Mouse (Mus musculus): ENCODE measurements around the gene Pik3r5. TPM values are rescaled to one million over a fixed set of nuclear protein-coding genes. Genes with fewer than 3 reads are reported as not detected.

The Pik3r5 gene
- polyA plus RNA-seq, 1 experiment from 2014 or later = 0.21 TPM

GRCm38 (mm10) chr11:68474600-68474999 is 42.7 kb downstream of the Pik3r5 start:
- H3K36me3 ChIP-seq (ENCODE audit: insufficient read depth, low read length) = no peaks in the 10 kb centered on the region
- no peak overlapping the region for H3K9ac ChIP-seq (ENCODE audit: low read depth, low read length)
- ATAC-seq (replicated peaks; ENCODE audit: low FRiP score, low read depth) = no peak
- no peak overlapping the region for H3K4me3 ChIP-seq (replicated peaks; ENCODE audit: low read depth, low read length)
- no peak overlapping the region for H3K4me2 ChIP-seq (ENCODE audit: low read length)
- 72% methylated on average over 6 of the region's 6 CpGs for WGBS
- DNase-seq (ENCODE audit: low spot score) = no peak
- H3K9me3 ChIP-seq (replicated peaks; ENCODE audit: low read length) = no peaks in the 10 kb centered on the region
- no peaks in the 10 kb centered on the region for H3K4me1 ChIP-seq (replicated peaks; ENCODE audit: insufficient read depth, low read length)
- H3K27me3 ChIP-seq (ENCODE audit: insufficient read depth, low read length) = no peaks in the 10 kb centered on the region
- no peak for TF ChIP-seq CTCF (IDR thresholded peaks at IDR 0.05; ENCODE audit: low read depth)
- H3K27ac ChIP-seq = no peak overlapping the region

GRCm38 (mm10) chr11:68475676-68476075 is 43.8 kb downstream of the Pik3r5 start:
- 82% methylated on average over 7 of the region's 7 CpGs for WGBS
- no peak for ATAC-seq (replicated peaks; ENCODE audit: low FRiP score, low read depth)
- no peaks in the 10 kb centered on the region for H3K4me1 ChIP-seq (replicated peaks; ENCODE audit: insufficient read depth, low read length)
- DNase-seq (ENCODE audit: low spot score) = peak; percentile 17
- H3K9ac ChIP-seq (ENCODE audit: low read depth, low read length) = no peak overlapping the region
- H3K27me3 ChIP-seq (ENCODE audit: insufficient read depth, low read length) = no peaks in the 10 kb centered on the region
- no peaks in the 10 kb centered on the region for H3K36me3 ChIP-seq (ENCODE audit: insufficient read depth, low read length)
- H3K4me3 ChIP-seq (replicated peaks; ENCODE audit: low read depth, low read length) = no peak overlapping the region
- no peak for TF ChIP-seq CTCF (IDR thresholded peaks at IDR 0.05; ENCODE audit: low read depth)
- H3K27ac ChIP-seq = no peak overlapping the region
- H3K9me3 ChIP-seq (replicated peaks; ENCODE audit: low read length) = no peaks in the 10 kb centered on the region
- H3K4me2 ChIP-seq (ENCODE audit: low read length) = no peak overlapping the region

- H3K4me1 ChIP-seq (replicated peaks; ENCODE audit: insufficient read depth, low read length) = no peaks in the 10 kb centered on the region
- ATAC-seq (replicated peaks; ENCODE audit: low FRiP score, low read depth) (no peak), DNase-seq (ENCODE audit: low spot score) (peak; percentile 40)
- H3K9me3 ChIP-seq (replicated peaks; ENCODE audit: low read length) = no peaks in the 10 kb centered on the region
- TF ChIP-seq CTCF (IDR thresholded peaks at IDR 0.05; ENCODE audit: low read depth) = no peak
- H3K4me3 ChIP-seq (replicated peaks; ENCODE audit: low read depth, low read length) = no peak overlapping the region
- H3K9ac ChIP-seq (ENCODE audit: low read depth, low read length) = no peak overlapping the region
- H3K27ac ChIP-seq = no peak overlapping the region
- H3K27me3 ChIP-seq (ENCODE audit: insufficient read depth, low read length) = no peaks in the 10 kb centered on the region
- H3K4me2 ChIP-seq (ENCODE audit: low read length) = no peak overlapping the region
- WGBS = 75% methylated on average over 6 of the region's 6 CpGs
- no peaks in the 10 kb centered on the region for H3K36me3 ChIP-seq (ENCODE audit: insufficient read depth, low read length)
Measured at GRCm38 (mm10) chr11:68477661-68478060, 45.7 kb downstream of the Pik3r5 start.

- Histone ChIP-seq H3K27ac (no peak overlapping the region), H3K9ac (ENCODE audit: low read depth, low read length) (no peak overlapping the region), H3K36me3 (ENCODE audit: insufficient read depth, low read length) (no peaks in the 10 kb centered on the region), H3K9me3 (replicated peaks; ENCODE audit: low read length) (no peaks in the 10 kb centered on the region), H3K4me3 (replicated peaks; ENCODE audit: low read depth, low read length) (no peak overlapping the region), H3K27me3 (ENCODE audit: insufficient read depth, low read length) (no peaks in the 10 kb centered on the region), H3K4me2 (ENCODE audit: low read length) (no peak overlapping the region), H3K4me1 (replicated peaks; ENCODE audit: insufficient read depth, low read length) (no peaks in the 10 kb centered on the region)
- 77% methylated on average over 3 of the region's 3 CpGs for WGBS
- no peak for TF ChIP-seq CTCF (IDR thresholded peaks at IDR 0.05; ENCODE audit: low read depth)
- ATAC-seq (replicated peaks; ENCODE audit: low FRiP score, low read depth) (no peak), DNase-seq (ENCODE audit: low spot score) (no peak)
Measured at GRCm38 (mm10) chr11:68478574-68478981, 46.7 kb downstream of the Pik3r5 start.

GRCm38 (mm10) chr11:68480660-68481059 is 48.7 kb downstream of the Pik3r5 start:
- H3K36me3 ChIP-seq (ENCODE audit: insufficient read depth, low read length) = no peaks in the 10 kb centered on the region

GRCm38 (mm10) chr11:68482001-68482400 is 50.1 kb downstream of the Pik3r5 start:
- TF ChIP-seq CTCF (IDR thresholded peaks at IDR 0.05; ENCODE audit: low read depth) = no peak
- DNase-seq (ENCODE audit: low spot score) (no peak), ATAC-seq (replicated peaks; ENCODE audit: low FRiP score, low read depth) (no peak)
- H3K9ac ChIP-seq (ENCODE audit: low read depth, low read length) = no peak overlapping the region
- H3K4me3 ChIP-seq (replicated peaks; ENCODE audit: low read depth, low read length) = no peak overlapping the region
- H3K36me3 ChIP-seq (ENCODE audit: insufficient read depth, low read length) = no peaks in the 10 kb centered on the region
- H3K27ac ChIP-seq = no peak overlapping the region
- H3K4me1 ChIP-seq (replicated peaks; ENCODE audit: insufficient read depth, low read length) = no peaks in the 10 kb centered on the region
- no peaks in the 10 kb centered on the region for H3K27me3 ChIP-seq (ENCODE audit: insufficient read depth, low read length)
- H3K4me2 ChIP-seq (ENCODE audit: low read length) = no peak overlapping the region
- no peaks in the 10 kb centered on the region for H3K9me3 ChIP-seq (replicated peaks; ENCODE audit: low read length)

More at GRCm38 (mm10) chr11:68480660-68481059, 48.7 kb downstream of the Pik3r5 start:
- TF ChIP-seq CTCF (IDR thresholded peaks at IDR 0.05; ENCODE audit: low read depth) = no peak; the same call in 1 of the 2 replicates
- no peak overlapping the region for H3K27ac ChIP-seq
- H3K4me1 ChIP-seq (replicated peaks; ENCODE audit: insufficient read depth, low read length) = no peaks in the 10 kb centered on the region
- WGBS = 90% methylated on average over 4 of the region's 4 CpGs
- no peaks in the 10 kb centered on the region for H3K27me3 ChIP-seq (ENCODE audit: insufficient read depth, low read length)
- H3K9ac ChIP-seq (ENCODE audit: low read depth, low read length) = no peak overlapping the region
- DNase-seq (ENCODE audit: low spot score) (no peak), ATAC-seq (replicated peaks; ENCODE audit: low FRiP score, low read depth) (no peak)
- no peak overlapping the region for H3K4me3 ChIP-seq (replicated peaks; ENCODE audit: low read depth, low read length)
- no peaks in the 10 kb centered on the region for H3K9me3 ChIP-seq (replicated peaks; ENCODE audit: low read length)
- H3K4me2 ChIP-seq (ENCODE audit: low read length) = no peak overlapping the region

GRCm38 (mm10) chr11:68483213-68483612 is 51.3 kb downstream of the Pik3r5 start:
- Histone ChIP-seq H3K4me1 (replicated peaks; ENCODE audit: insufficient read depth, low read length) (no peaks in the 10 kb centered on the region), H3K36me3 (ENCODE audit: insufficient read depth, low read length) (no peaks in the 10 kb centered on the region), H3K27ac (no peak overlapping the region), H3K9ac (ENCODE audit: low read depth, low read length) (no peak overlapping the region), H3K4me3 (replicated peaks; ENCODE audit: low read depth, low read length) (no peak overlapping the region), H3K27me3 (ENCODE audit: insufficient read depth, low read length) (no peaks in the 10 kb centered on the region), H3K4me2 (ENCODE audit: low read length) (no peak overlapping the region), H3K9me3 (replicated peaks; ENCODE audit: low read length) (no peaks in the 10 kb centered on the region)
- no peak for TF ChIP-seq CTCF (IDR thresholded peaks at IDR 0.05; ENCODE audit: low read depth)
- 66% methylated on average over 6 of the region's 6 CpGs for WGBS
- DNase-seq (ENCODE audit: low spot score) = no peak
- no peak for ATAC-seq (replicated peaks; ENCODE audit: low FRiP score, low read depth)

All from kidney, postnatal 0 days (tissue).